16 mouse cellular contexts compared by ENCODE assay signal in the genomic region with DNA sequence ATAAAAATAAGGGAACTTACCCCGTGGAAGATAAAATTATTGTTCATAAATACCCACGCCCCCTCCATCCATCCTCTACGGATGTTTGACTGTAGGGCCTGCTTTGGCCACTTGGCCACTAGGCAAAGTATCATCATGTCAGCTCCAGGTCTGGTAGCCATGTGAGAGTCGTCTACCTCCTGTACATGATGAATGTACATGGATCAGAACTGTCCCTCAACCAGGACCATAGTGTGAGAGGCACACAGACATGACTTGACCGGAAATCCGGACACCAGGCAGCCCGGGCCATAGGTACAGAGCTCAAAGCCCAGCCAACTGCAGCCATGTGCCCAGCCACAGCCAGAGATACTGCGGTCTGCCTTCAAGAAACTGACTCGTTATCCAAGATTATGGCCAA.
"Had no signal": no experiment of that assay in that cellular context is flagged by ENCODE, and none has a peak within 500 bp of the region (broad histone marks: within the 10 kb centered on the region; RNA-seq: fewer than 3 reads in every experiment).

No protein-coding gene starts in this region.

- H3K27me3 ChIP-seq: neural tube, embryonic 13.5 days; neural tube, embryonic 15.5 days; stomach, embryonic 15.5 days had no signal

- H3K9me3 ChIP-seq: neural tube, embryonic 13.5 days; neural tube, embryonic 15.5 days; stomach, embryonic 15.5 days had no signal

- H3K27ac ChIP-seq: neural tube, embryonic 13.5 days; neural tube, embryonic 15.5 days; stomach, embryonic 15.5 days; stomach, postnatal 0 days had no signal

- H3K9ac ChIP-seq: neural tube, embryonic 13.5 days; neural tube, embryonic 15.5 days; stomach, embryonic 15.5 days had no signal

- H3K36me3 ChIP-seq: neural tube, embryonic 13.5 days; neural tube, embryonic 15.5 days; stomach, embryonic 15.5 days had no signal

- DNase-seq: retina, postnatal 1 day; right cerebral cortex, adult 18-20 months; right cerebral cortex, postnatal 14 days; right cerebral cortex, postnatal 25 days; right cerebral cortex, postnatal 4 days; spleen, adult 18-20 months; thymus, adult 18-20 months; thymus, adult 2 months; thymus, postnatal 14 days; thymus, postnatal 25 days; thymus, postnatal 36 days; thymus, postnatal 4 days had no signal

- H3K4me2 ChIP-seq: neural tube, embryonic 13.5 days; neural tube, embryonic 15.5 days; stomach, embryonic 15.5 days had no signal

- H3K4me1 ChIP-seq: stomach, embryonic 15.5 days had no signal

- H3K4me3 ChIP-seq: neural tube, embryonic 13.5 days; neural tube, embryonic 15.5 days; stomach, embryonic 15.5 days had no signal
